Mouse (Mus musculus): Measurements from ENCODE around the gene Dbx1.

The Dbx1 gene

DNA sequence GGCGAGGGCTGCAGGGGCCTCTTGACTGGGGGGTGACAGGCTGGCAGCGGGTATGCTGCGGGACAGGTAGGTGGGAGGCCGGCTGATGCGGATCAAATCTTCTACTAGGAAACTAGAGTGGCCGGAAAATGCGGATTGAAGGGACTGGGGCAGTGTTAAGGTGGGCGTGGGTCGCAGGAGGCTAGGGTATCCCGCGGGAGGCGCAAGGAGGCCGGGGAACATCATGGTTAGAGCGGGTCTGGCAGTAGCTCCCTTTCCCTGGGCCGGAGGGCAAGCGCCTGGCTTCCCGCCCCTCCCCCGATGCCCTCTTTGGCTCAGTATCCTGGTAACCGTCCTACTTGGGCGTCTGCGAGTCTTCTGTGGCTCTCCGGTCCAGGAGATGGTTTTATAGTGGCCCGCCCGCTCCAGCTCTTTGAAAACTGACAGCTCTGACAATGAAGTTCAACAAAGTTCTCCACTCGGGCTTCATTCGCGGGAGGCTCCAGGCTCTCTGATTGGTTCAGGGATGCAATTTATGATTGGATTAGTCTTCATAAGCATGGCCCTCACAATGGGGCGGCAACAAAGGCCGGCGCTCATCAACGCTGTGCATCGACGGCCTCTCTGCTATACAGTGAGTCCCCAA lies at the start of gene Dbx1:
TSS of gene Dbx1 (minus strand) at position 359 of the 625 bp plus-strand sequence.
- no peak for DNase-seq (ENCODE audit: low spot score)

DNA sequence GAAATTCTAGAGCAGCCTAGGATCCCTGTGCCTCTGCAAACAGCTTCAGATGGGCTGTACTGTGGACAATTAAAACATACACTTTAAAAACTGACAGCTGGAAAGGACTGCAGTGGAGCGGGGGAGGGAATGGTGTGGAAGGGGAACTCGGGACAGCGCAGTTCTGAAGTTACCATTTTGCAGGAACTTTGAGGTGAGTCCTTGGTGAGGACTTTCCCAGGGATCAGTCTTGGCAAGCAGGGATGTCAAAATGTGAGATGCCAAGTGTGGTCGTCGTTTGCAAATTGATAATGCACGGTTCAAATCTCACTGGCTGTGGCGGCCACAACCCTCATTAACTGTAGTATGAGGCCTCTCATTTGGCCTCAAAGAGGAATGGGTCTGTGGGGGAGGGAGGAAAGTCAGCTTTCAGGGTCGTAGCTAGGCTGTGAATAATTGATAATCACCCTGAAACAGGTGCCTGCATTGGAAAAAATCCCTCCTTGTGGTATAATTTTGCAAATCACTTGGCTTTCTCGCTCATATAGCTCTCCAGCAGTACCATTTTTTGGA lies 42.3 kb upstream of the Dbx1 start:
- DNase-seq (ENCODE audit: low spot score): no peak

DNA sequence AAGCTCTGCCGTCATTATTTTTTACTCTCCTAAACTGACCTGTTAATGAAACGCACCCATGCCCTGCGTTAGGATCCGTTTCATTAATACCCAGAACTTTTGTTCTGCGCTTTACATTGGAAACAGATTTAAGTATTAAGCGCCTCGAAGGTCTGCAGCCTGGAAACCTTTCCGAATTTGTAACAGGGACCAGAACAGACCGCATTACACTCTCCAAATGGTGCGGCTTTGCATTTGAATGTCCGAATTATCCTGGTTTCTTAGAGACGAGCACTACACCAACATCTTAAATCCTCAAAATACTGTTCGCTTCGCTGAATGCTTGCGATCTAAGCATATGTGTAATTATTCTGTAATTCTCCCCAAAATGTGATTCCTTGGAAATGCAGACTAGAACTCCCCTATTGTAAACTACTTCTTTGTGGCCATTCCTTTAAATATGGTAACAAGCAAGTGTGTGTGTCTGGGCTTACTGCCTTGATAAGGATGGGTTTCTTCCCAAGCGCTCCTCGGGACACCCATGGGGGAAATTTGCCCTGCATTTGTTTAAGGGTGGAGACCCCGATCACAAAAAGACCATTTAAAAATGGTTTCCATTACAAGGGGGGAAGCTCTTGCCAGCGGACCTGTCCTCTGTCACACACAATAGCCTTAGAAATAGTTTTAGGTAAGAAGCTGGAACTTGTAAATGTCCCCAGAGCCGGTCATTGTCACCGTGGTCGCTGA lies 41.6 kb upstream of the Dbx1 start:
- no peak for DNase-seq (ENCODE audit: low spot score)

DNA sequence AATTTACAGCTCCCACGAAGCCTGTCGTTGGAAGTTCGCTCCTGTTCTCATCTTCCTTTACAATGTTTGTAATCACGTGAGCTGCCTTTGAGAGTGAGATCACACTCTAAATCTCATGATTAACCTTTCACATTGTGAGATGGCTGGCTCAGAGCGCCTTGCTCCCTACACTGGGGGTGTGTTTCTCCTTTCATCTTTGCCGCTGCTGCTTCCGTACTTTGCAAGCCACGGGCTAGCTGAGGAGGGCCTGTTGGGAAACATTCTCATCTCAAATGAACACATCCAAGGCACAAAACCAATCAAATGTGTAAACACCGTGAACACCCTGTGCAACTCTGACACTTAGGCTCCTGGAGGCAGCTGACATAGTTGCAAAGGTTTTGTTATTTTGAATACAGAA lies 40.5 kb upstream of the Dbx1 start:
- no peak for DNase-seq (ENCODE audit: low spot score)

DNA sequence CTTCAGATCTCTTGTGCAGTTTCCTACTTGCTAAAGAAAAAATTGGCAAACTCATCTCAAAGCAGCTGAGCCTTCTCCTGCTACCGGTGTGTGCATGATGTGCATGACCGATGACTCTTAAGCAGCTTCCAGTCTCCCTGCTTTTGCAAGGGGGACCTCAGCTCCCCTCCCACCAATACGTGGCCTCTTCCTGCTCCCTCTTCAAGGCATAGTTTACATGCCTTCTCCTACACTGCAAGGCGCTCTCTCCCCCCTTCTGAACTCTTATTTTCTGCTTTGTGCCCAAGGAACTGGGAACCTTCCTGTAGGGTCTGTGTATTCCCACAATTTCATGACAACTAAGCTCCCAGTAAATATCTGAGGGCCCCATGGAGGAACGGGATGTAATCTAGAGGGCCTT lies 40.0 kb upstream of the Dbx1 start:
- DNase-seq (ENCODE audit: low spot score): no peak

DNA sequence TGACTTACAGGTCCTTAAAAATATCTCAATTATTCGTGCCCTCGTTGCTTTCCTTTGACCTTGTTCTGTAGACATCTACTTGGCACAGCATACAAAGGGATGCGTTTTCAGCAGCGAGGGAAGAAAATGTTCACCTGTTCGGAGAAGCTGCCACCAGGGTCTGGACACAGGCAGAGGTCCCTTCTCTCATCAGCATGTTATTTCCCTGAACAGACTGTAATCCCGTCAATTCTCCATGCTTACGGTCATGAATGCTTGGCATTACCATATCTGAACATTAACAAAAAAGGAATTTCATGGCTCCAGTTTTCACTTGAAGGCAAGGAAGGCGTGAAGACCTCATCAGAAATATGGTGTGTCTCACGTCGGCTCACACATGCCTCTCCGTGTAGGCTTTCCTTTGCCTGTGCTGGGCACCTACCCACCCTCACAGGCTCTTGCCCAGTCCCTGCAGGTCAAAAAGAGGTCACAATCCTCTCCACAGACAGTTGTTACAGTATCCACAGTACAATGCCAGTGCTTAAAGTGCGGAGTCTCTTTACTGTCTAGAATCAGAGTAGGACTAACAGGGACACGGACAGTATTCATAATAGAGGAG lies 31.7 kb upstream of the Dbx1 start:
- no peak for DNase-seq (ENCODE audit: low spot score)

DNA sequence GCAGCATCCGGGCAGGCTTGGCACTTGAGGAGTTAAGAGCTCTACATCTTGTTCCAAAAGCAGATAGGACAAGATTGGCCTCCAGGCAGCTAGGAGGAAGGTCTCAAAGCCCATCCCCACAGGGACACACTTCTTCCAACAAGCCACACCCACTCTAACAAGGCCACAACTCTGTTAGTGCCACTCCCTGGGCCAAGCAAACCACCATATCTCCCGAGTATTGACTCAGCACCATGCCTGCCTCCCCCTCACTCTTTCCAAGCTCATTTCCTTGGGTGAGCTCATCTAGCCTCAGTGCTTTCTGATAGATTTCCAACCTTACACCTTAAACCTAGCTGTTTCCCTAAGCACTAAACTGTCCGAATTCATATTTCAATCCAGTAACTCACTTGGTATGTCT lies 26.9 kb upstream of the Dbx1 start:
- DNase-seq (ENCODE audit: low spot score): no peak

DNA sequence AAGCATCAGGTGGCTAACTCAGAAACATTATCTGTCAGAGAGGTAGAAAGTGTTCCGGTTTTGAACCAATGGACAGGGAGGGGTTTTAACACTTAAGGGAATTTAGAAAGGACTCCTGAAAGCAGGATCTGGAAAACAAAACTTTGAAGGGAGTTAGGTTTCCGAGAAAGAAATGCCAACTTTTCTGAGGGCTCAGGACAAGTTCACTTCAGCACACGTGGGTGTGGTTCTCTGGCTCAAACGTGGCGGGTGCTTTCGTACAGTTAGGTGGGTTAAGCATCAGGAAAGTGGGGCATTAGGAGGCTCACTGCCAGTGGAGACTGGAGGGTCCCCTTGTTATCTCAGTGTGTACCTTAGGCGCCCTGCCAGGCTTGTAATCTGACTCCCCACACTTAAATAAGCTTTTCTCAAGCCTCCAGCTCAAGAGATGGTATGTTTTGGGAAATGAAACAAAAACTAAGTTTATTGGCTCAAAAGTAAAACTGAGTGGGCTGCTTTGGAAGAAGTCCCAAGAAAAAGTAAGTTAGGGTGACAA lies 25.9 kb upstream of the Dbx1 start:
- no peak for DNase-seq (ENCODE audit: low spot score)

DNA sequence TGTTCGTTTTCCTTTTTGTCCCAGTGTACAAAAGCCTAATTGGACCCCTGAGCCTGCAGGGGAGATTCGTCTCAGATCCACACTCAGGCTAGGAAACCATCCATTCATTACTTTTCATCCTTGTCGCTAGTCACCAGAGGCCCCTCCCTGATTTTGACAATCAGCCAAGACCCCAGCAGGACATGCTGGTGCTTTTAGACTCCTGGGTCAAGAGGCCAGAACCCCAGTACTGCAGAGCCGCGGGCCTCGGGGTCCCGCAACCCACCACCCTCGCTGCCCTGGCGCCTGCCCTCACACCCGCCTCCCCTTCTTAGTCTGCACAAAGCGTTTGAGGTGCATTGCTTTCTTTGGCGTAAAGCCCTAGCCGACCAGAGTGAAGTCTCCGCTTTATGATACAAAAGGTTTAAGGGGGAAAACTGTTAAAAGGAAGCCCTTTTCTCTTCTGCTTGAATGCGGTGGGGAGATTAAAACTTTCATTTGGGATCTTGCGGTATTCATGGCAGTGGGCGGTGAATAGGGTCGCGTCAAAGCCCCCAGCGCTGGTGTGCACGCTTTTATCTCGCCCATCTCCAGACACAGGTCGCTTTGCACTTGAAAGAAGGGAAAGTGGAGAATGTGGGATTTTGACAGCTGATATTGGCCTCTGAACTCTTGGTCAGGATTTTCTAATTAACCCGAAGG lies 25.3 kb upstream of the Dbx1 start:
- DNase-seq (ENCODE audit: low spot score): no peak

DNA sequence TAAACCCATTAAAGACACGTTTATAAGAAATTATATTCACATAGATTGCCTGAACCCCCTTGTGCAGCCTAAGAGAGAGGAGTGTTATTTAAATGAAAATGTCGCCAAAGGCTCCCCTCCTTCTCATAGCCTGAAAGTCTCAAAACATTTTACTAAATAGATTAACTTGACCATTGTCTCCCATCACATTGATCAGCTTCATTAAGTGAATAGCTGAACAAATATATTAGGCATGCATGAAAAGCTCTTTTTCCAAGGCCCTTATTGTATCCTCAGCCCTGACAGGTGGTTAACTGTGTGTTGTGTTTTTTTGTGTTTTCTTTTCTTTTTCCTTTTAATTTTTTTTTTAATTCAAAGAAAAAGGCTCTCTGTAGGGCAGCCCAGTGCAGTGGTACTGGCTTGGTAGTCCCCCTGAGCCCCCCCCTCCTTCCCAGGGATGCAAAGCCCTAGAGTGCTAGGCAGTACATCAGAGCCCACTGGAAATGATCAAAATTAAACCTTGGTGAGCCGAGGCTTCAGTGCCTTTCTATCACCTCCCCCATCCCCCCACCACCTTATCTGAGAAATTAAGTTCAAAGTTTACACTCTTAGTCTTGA lies 4.2 kb upstream of the Dbx1 start:
- DNase-seq (ENCODE audit: low spot score): no peak

DNA sequence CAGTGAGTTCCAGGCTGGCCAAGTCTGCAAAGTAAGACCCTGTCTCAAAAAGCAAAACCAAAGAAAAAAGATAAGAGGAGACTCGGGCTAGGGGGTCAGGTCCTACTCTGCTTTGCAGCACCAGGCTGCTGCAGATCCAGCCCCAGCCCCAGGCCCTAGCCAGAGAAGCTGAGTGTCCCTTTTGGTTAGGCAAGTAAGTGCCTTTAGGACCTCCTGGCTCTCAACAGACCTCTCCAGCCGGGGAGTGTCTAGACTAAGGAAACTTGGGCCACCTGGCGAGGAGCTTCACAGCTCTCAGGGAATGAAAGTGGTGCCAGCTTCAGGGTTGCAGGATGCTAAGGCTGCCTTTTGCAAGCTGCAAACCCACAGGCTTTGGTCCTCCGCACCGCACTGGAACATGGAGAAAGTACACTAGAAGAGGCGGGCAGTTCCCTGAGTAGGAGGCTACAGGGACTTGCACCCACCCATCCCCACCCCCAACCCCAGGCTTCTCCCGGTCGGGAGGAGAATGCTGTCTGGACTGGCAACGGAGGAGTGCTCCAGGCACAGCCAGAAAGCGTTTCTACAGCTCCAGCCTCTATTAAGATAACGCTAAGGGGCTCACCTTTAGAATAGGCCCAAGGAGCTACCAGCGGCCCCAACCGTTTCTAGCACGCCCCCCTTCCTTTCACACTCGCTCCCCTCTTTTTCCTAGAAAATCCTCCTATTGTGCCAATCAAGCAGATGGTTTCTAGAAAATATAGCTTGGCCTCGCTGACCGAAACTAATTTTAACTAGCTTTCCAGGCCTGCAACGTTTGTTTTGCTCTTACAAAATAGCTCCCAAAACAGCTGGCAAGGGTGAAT lies 3.4 kb upstream of the Dbx1 start:
- no peak for DNase-seq (ENCODE audit: low spot score)

DNA sequence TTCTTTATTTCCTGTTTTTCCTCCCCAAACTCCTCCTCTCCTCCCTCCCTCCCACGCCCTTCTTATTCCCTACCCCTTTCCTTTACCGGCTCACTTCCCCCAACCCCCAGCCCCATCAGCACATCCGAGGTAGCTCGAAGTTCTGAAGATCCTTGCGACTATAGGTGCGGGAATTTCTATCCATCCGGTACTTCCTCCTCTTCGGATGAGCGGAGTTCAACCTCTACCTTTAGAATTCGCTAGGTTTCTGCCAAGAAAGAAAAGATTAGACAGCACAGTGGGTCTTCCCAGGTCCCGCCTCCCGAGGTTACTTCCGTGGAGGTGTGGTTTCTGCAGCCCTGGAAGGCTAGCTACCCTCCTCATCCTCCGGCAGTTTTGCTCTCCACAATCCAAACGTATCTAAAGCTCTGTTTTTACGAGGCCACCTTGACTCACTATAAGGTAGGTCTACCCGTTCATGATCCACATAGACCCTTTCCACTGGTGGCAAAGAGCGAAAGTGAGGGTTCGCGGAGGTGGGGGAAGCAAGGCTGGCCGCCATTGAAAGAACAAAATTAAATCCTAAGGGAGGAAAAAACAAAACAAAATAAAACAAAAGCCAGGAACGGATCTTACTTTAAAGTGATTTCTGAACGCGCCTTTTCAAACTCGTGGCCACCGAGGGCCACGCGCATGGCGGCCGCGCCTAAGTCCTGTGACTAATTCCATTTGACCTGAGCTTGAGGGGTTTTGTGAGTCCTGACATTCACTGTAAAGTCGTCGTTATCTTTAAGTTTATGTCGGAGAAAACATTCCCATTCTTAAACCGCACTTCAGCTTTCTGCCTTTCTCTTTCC lies 2.5 kb upstream of the Dbx1 start:
- DNase-seq (ENCODE audit: low spot score): no peak

DNA sequence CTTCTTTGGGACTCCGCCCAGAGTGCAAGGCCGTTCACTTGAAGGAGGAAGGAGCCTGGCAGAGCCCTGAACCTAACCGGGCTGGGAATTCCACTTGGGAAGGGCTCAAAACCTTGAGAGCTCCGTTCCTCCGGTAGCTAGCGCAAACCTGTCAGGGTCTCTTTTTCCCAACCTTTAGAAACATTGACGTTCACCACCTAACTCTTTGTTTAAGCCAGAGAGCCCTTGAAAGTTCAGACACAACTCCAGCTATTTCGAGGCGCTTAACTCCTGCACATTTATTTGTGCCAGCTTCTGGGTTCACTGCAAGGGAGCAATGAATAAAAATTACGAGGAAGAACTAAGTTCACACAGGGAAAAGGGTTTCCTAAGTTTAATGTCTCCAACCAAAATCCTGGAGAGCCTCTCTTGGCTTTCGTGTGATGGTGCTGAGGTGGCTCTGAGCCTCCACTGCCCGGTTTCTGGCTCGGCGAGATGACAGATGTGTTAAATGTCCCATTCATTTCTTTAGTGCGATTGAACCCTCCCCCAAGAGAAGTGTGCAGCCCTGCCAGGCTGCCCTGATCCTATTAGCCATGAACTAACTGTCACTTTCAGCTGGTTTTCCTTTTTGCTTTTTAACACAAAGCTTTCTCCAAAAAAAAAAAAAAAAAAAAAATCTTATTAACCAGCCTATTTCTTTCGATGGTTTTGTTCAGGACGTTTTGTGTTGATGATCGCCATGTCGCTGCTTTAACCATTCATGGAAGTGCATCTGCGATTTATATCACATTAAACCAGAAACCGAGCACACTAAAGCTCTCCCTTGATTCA lies 1.4 kb upstream of the Dbx1 start:
- no peak for DNase-seq (ENCODE audit: low spot score)

DNA sequence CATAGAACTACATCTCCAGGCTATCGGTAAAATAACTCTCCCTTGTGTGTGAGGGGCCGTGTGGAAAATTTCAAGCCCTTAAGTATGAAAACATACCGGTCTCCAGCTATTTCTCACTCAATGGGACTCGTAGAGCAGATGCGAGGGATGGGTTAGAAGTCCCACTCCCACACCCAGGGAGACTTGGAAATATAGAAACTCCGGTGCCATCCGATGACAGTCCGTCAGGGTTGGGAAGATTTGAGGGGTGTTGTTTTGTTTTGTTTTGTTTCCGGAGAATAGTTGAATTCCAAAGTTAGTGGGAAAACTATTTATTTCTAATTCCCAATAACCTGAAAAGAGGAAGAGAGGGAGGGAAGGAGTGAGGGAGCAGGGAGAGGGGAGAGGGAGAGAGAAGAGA lies 632 bp upstream of the Dbx1 start:
- DNase-seq (ENCODE audit: low spot score): no peak

DNA sequence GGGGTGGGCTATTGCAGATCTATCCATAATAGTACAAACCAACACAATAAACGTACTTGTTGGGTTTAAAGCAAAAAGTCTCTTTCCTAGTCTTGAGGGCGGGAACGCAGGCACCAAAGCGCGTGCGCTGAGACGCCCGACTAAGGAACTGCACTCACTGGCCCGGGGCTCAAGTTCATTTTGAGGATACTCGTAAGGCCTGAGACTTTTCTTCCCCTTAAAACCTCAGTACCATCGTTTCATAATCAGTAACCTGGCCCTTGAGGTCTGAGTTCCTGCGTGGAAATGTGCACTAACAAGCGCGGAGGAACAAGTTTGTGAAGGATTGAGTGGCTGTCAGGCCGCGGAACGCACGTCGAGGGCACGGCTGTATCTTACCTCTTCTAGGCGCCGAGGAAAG lies 678 bp downstream of the Dbx1 start:
- no peak for DNase-seq (ENCODE audit: low spot score)

DNA sequence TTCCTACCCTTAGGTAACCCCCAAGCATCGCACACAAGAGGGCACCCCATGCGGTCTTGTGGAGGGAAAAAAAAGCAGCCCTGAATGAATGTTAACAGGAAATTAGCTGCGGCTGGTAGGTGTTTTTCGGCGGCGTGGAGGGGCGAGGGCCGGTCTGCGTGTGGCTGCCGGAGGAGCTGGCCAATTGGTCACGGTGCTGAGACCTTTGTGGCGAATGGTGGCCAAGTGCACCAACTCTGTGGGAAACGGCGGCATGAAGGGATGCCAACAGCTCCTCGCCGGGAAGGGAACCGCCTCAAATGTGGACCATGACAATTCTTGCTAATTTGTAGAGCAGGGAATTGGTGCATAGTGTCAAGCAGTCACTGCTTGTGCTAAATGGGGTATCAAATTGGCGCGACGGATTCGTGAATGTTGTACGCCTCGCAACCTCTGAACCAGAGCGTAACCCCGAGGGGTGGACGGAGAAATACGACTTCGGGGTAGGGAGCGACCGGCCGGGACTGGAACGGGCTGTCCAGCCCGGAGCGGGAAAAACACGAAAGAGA lies 1.5 kb downstream of the Dbx1 start:
- DNase-seq (ENCODE audit: low spot score): no peak

DNA sequence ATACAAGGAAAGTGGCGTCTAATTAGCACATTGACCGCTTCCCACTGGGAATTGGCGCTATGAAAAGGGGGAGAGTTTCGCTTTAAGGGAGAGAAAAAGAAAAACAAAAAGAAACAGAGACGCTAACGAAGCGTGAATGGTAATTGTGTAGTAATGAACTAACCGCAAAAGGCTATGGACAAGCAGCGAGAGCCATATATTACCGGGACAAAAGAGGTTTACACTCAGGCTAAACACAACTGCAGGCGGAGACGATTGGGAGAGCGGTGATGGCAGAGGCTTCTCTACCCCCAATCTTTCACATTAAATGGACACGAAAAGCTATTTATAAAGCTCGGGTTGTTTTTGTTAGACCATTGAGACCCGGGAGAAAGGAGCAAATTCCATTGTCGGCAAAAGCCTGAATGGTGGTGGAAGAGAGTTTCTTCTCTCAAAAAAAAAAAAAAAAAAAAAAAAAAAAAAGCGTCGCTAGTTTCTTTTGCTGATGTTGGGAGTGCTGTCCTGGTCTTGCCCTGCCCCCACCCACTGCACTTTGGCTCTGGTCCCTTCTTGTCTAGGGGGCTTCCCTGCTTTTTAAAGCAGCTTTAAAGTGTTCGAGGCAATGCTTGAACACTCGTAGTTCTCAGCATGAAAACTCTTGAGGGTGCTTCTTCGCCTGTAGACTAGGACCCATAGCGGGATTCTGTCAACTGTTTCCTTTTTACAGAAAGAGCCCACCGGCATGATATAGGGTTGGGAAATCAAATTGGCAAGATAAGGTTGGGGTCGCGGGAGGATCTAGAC lies 2.2 kb downstream of the Dbx1 start:
- no peak for DNase-seq (ENCODE audit: low spot score)

DNA sequence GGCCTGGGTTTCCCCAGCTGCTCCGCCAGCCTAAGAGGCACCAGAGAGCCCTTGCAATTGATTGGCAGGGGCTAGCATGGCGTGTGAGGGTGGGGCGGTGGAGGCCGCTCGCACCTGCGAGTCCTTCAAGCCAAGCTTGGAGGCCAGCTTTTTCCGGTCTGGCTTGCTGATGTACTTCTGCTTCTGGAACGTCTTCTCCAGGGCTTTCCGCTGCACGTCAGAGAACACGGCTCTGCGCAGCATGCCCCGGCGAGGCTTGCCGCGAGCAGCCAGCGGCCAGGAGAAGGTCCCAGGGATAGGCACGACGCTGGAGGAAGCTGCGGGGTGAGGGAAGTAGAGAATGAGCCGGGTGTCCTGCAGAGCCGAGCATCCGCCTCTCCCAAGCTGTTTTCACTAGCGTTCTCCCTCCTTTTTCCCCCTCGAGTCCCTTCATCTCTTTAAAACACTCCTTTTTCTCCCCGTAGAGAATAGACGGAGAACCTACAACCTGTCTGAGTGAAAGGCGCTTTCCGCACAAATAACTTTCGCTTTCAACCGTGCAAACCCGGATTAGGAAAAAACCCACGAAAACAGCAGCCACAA lies 3.2 kb downstream of the Dbx1 start:
- DNase-seq (ENCODE audit: low spot score): peak; percentile 43

Data from lung, postnatal 25 days (tissue).